Mouse (Mus musculus) Patski (cell line): ENCODE data around the gene Olfr1102. TPM values are rescaled to one million over a fixed set of nuclear protein-coding genes. Genes with fewer than 3 reads are reported as not detected.

Experiments used
- ATAC-seq: fragments of 100-300 bp; one replicate; pipeline ENCODE4 v1.8.0; 2021
- CTCF ChIA-PET: fragments of 350-600 bp; sonication (Branson Sonifier 250); formaldehyde crosslinking; loops from one replicate; lab custom pipeline; 2022; ENCODE audit warnings: inconsistent platforms; lab: Charles Lee
- POLR2A ChIA-PET: fragments of 350-600 bp; sonication (Branson Sonifier 250); formaldehyde crosslinking; loops from one replicate; lab custom pipeline; 2022; ENCODE audit warnings: antibody characterized with exemption, inconsistent platforms; lab: Charles Lee
- DNase-seq: peaks from one replicate; pipeline ENCODE4 v3.0.0-alpha.2; 2011; ENCODE audit warnings: low read depth, low spot score
- H3K27me3 ChIP-seq: fragments of 371-371 bp; one replicate; pipeline ENCODE4 v1.5.1; 2021
- CTCF ChIP-seq: fragments of 100-300 bp; IDR thresholded peaks from one replicate; pipeline ENCODE4 v1.5.1; 2021
- in situ Hi-C: fragments of 300-500 bp; cut with MboI; formaldehyde crosslinking; loops from 3 replicates; pipeline ENCODE4 v1.11.1; 2018; ENCODE audit warnings: low pct_unique_long_range_greater_than_20kb, mixed read lengths
- polyA plus RNA-seq: library from polyadenylated mRNA; unstranded; gene quantifications from one replicate; pipeline ENCODE4 v1.2.3, GENCODE M21; 2021

Gene Olfr1102
- polyA plus RNA-seq: not detected

DNA sequence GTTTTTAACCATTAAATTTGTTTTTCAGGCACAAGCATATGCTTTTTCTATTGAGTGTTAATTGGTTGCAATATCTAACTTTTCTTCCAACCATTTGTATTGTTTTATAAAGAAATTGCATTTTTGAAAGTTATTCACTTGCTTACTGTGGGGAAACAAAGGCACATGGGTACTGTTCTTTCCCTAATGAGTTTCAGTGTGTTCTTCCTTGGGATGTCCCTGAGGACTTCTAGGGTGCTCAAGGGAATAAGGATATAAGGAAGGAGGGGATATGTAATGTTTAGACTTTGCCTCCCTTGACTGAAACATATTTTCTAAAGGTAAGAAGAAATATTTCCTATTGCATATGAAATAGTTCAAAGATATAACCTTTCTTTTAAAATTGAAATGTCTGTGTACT lies at the start of gene Olfr1102:
Gene Olfr1102, plus strand, starts transcription at position 301 of the 400 bp plus-strand sequence.
- CTCF ChIA-PET: interaction anchor here (1.1 kb wide), 1 partner anchor 10 kb away, joined by 3 read pairs; no protein-coding TSS in a partner anchor
- no peaks in the 10 kb centered on the region for H3K27me3 ChIP-seq
- POLR2A ChIA-PET: no interaction called here
- no peak for TF ChIP-seq CTCF
- DNase-seq (no peak), ATAC-seq (no peak)
- in situ Hi-C loops: no loop called here

DNA sequence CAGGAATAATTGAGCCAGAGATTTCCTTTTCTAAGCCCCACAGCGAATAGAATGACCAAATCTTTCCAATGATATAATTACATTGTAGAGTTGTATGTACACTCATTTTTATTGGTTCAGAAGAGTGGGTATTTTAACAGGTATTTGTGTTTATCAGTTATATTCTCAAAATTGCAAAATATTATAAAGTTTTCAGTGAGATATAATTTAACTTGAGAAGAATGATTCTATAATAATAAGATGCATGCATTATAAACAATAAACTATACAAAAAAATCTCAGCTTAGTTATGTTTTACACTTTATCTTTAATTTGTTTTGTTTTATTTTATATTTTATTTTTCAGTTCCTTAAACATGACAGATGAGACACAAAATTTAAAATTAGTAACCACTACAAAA lies 37.6 kb upstream of the Olfr1102 start, which contains the start of gene Olfr1099:
Gene Olfr1099, minus strand, starts transcription at position 101 of the 400 bp plus-strand sequence.
- ChIA-PET POLR2A (no interaction called here), CTCF (no interaction called here)
- DNase-seq (no peak), ATAC-seq (no peak)
- TF ChIP-seq CTCF: no peak
- no peaks in the 10 kb centered on the region for H3K27me3 ChIP-seq
- in situ Hi-C loops: no loop called here

DNA sequence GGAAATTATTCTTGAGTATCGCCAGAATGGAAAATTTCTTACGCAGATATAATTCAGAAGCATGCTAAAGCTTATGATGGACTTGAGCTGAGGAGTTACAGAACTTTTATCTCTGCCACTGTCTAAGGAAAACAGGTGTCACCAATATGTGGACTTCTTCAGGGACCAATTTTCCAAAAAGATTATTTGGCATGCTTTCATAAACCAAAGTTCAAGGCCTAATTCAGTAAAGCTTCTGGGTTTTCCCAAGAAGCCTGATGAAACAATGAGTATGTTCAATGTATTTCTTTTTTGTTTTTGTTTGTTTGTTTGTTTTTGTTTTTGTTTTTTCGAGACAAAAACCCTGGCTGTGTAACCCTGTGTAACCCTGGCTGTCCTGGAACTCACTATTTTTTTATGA lies 18.3 kb upstream of the Olfr1102 start, which contains the start of gene Olfr1100:
Gene Olfr1100, minus strand, starts transcription at position 101 of the 400 bp plus-strand sequence.
- ChIA-PET CTCF (no interaction called here), POLR2A (no interaction called here)
- in situ Hi-C loops: no loop called here
- DNase-seq (no peak), ATAC-seq (no peak)
- H3K27me3 ChIP-seq: no peaks in the 10 kb centered on the region
- no peak for TF ChIP-seq CTCF

- no peaks in the 10 kb centered on the region for H3K27me3 ChIP-seq
- POLR2A ChIA-PET: no interaction called here
- ATAC-seq (no peak), DNase-seq (no peak)
- CTCF ChIA-PET: no interaction called here
- in situ Hi-C loops: no loop called here
- TF ChIP-seq CTCF: no peak
These were observed 7.1 kb upstream of the Olfr1102 start, which contains the start of gene Olfr1101 for GRCm38 (mm10) chr2:86991121-86991520. Gene Olfr1101, minus strand, starts transcription at chr2:86991221.

- in situ Hi-C loops: no loop called here
- ATAC-seq (no peak), DNase-seq (no peak)
- ChIA-PET POLR2A (no interaction called here), CTCF (no interaction called here)
- TF ChIP-seq CTCF: no peak
- H3K27me3 ChIP-seq: peaks cover 4% of the 10 kb centered on the region
These were observed 28.8 kb downstream of the Olfr1102 start, which contains the start of gene Olfr1104 for GRCm38 (mm10) chr2:87026980-87027379. Gene Olfr1104, minus strand, starts transcription at chr2:87027080.

DNA sequence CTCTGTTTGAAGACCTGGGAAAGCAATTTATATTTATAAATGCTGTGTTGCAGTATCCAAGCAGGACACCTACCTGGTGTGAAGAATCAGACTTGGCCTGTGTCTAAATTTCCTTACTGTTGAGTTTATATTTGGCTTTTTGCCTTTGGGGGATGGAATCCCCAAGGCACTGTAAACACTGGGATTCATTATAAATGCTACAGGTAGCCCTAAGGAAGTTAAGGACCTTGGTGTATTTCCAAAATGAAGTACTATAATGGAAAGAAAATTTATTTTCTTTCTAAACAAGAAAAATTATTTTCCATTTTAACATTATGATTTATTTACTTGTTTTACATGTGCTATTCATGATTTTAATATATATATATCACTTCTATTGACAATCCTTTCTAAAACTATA lies 38.2 kb downstream of the Olfr1102 start, which contains the start of gene Olfr1105:
Gene Olfr1105, minus strand, starts transcription at position 101 of the 400 bp plus-strand sequence.
- CTCF ChIA-PET: no interaction called here
- no peak for TF ChIP-seq CTCF
- H3K27me3 ChIP-seq: no peaks in the 10 kb centered on the region
- DNase-seq (no peak), ATAC-seq (no peak)
- in situ Hi-C loops: no loop called here
- POLR2A ChIA-PET: no interaction called here

- ATAC-seq (no peak), DNase-seq (no peak)
- TF ChIP-seq CTCF: no peak
- H3K27me3 ChIP-seq: no peaks in the 10 kb centered on the region
- POLR2A ChIA-PET: no interaction called here
- in situ Hi-C loops: no loop called here
- CTCF ChIA-PET: no interaction called here
These were observed 54.0 kb downstream of the Olfr1102 start, which contains the start of gene Olfr1106 for GRCm38 (mm10) chr2:87052173-87052572. Gene Olfr1106, minus strand, starts transcription at chr2:87052273.

Other genes with a start within 250 kb of the Olfr1102 start
- not detected for gene Olfr1090, start 239.4 kb upstream of the Olfr1102 start, polyA plus RNA-seq
- gene Olfr1093, start 215.9 kb upstream of the Olfr1102 start, polyA plus RNA-seq: not detected
- not detected for gene Olfr141, start 188.4 kb upstream of the Olfr1102 start, polyA plus RNA-seq
- not detected for gene Olfr1094, start 173.7 kb upstream of the Olfr1102 start, polyA plus RNA-seq
- not detected for gene Olfr1095, start 146.7 kb upstream of the Olfr1102 start, polyA plus RNA-seq
- not detected for gene Gm13723, start 123.6 kb upstream of the Olfr1102 start, polyA plus RNA-seq
- not detected for gene Olfr1097, start 106.2 kb upstream of the Olfr1102 start, polyA plus RNA-seq
- not detected for gene Olfr1098, start 73.9 kb upstream of the Olfr1102 start, polyA plus RNA-seq
- not detected for gene Olfr1099, start 37.7 kb upstream of the Olfr1102 start, polyA plus RNA-seq
- gene Olfr1100, start 18.4 kb upstream of the Olfr1102 start, polyA plus RNA-seq: not detected
- gene Olfr1101, start 7.2 kb upstream of the Olfr1102 start, polyA plus RNA-seq: not detected
- gene Olfr1104, start 28.7 kb downstream of the Olfr1102 start, polyA plus RNA-seq: not detected
- not detected for gene Olfr1105, start 38.1 kb downstream of the Olfr1102 start, polyA plus RNA-seq
- not detected for gene Olfr1106, start 53.9 kb downstream of the Olfr1102 start, polyA plus RNA-seq
- gene Olfr1107, start 77.4 kb downstream of the Olfr1102 start, polyA plus RNA-seq: not detected
- not detected for gene Olfr1109, start 97.6 kb downstream of the Olfr1102 start, polyA plus RNA-seq
- not detected for gene Olfr259, start 116.2 kb downstream of the Olfr1102 start, polyA plus RNA-seq
- not detected for gene Olfr1110, start 141.9 kb downstream of the Olfr1102 start, polyA plus RNA-seq
- not detected for gene Olfr1111, start 154.2 kb downstream of the Olfr1102 start, polyA plus RNA-seq
- gene Olfr1112, start 189.4 kb downstream of the Olfr1102 start, polyA plus RNA-seq: not detected
- not detected for gene Olfr1113, start 210.6 kb downstream of the Olfr1102 start, polyA plus RNA-seq
- not detected for gene Olfr1115, start 249.6 kb downstream of the Olfr1102 start, polyA plus RNA-seq